Mouse (Mus musculus) limb, embryonic 14.5 days (tissue): ENCODE measurements around the gene Tcf7l1. TPM values are rescaled to one million over a fixed set of nuclear protein-coding genes. Genes with fewer than 3 reads are reported as not detected.

ENCODE experiments used
- ATAC-seq: fragments of 200-750 bp; cut with Nextera tagmentation; 2 replicates; pipeline ENCODE4 v1.8.0; 2017; ENCODE audit warnings: low read depth, moderate number of reproducible peaks, moderate TSS enrichment; ENCODE audit not compliant: low FRiP score
- DNase-seq: peaks from one replicate; pipeline ENCODE4 v3.0.0-alpha.2; 2015; ENCODE audit warnings: low spot score
- H3K27ac ChIP-seq: fragments of 300-500 bp; sonication (generic); replicated peaks from 2 replicates; pipeline ENCODE4 v1.5.1; 2014; ENCODE audit warnings: low read depth, mild to moderate bottlenecking, low read length, moderate library complexity, mixed read lengths
- H3K27me3 ChIP-seq: fragments of 300-500 bp; sonication (generic); 2 replicates; pipeline ENCODE4 v1.6.1; 2014; ENCODE audit warnings: low read length, mixed read lengths; ENCODE audit not compliant: control insufficient read depth, insufficient read depth
- H3K36me3 ChIP-seq: fragments of 300-500 bp; sonication (generic); 2 replicates; pipeline ENCODE4 v1.6.1; 2014; ENCODE audit warnings: mild to moderate bottlenecking, low read length, moderate library complexity, mixed read lengths; ENCODE audit not compliant: control insufficient read depth, insufficient read depth
- H3K4me1 ChIP-seq: fragments of 300-500 bp; sonication (generic); 2 replicates; pipeline ENCODE4 v1.6.1; 2014; ENCODE audit warnings: antibody characterized with exemption, low read length, mixed read lengths; ENCODE audit not compliant: control insufficient read depth, insufficient read depth
- H3K4me2 ChIP-seq: fragments of 300-500 bp; sonication (generic); replicated peaks from 2 replicates; pipeline ENCODE4 v1.6.1; 2014; ENCODE audit warnings: low read depth, mild to moderate bottlenecking, low read length, moderate library complexity; ENCODE audit not compliant: severe bottlenecking
- H3K4me3 ChIP-seq: fragments of 300-500 bp; sonication (generic); replicated peaks from 2 replicates; pipeline ENCODE4 v1.5.1; 2014; ENCODE audit warnings: low read length
- H3K9ac ChIP-seq: fragments of 300-500 bp; sonication (generic); 2 replicates; pipeline ENCODE4 v1.6.1; 2014; ENCODE audit warnings: mild to moderate bottlenecking, low read depth, low read length, moderate library complexity; ENCODE audit not compliant: severe bottlenecking
- H3K9me3 ChIP-seq: fragments of 300-500 bp; sonication (generic); 2 replicates; pipeline ENCODE4 v1.6.1; 2016; ENCODE audit warnings: low read length; ENCODE audit not compliant: control insufficient read depth
- POLR2A ChIP-seq: fragments of 200-500 bp; IDR thresholded peaks from 2 replicates; pipeline ENCODE4 v1.8.0; 2012; ENCODE audit warnings: inconsistent platforms, mild to moderate bottlenecking, moderate library complexity, borderline replicate concordance; ENCODE audit not compliant: insufficient read depth, insufficient read length; ENCODE audit errors: extremely low read depth
- WGBS: fragments of 180-500 bp; shearing (Covaris S2); extraction: QIAGEN DNeasy Blood & Tissue Kit; methylation state at CpG from one replicate; pipeline ENCODE4 v1.1.7; 2014; 5-methylcytosine and 5-hydroxymethylcytosine counted together
- polyA plus RNA-seq, 2 experiments: library from polyadenylated mRNA; depleted of rRNA in 1 of 2; stranded (reverse) in 1 of 2; unstranded in 1 of 2; fragments of >200 nt; fragmentation: Nextera tagmentation in 1 of 2; extraction: Ambion mirVana in 1 of 2; gene quantifications; 2 replicates each; pipeline versions ENCODE4 v1.2.1 to v1.2.3; 2012 to 2014

Gene Tcf7l1
- polyA plus RNA-seq, 2 experiments = 47.9 to 78.1 TPM

- no peak overlapping the region for H3K4me2 ChIP-seq
- no peak overlapping the region for H3K27ac ChIP-seq
- no peak overlapping the region for H3K4me3 ChIP-seq
- ATAC-seq (no peak), DNase-seq (no peak)
- no peaks in the 10 kb centered on the region for H3K36me3 ChIP-seq
- no peaks in the 10 kb centered on the region for H3K9me3 ChIP-seq
- 63% methylated on average over 6 of the region's 6 CpGs for WGBS
- H3K9ac ChIP-seq = no peak overlapping the region
- peaks cover 76% of the 10 kb centered on the region for H3K4me1 ChIP-seq
- no peaks in the 10 kb centered on the region for H3K27me3 ChIP-seq
- no peak for TF ChIP-seq POLR2A
Observed at GRCm38 (mm10) chr6:72692469-72692868, 96.6 kb downstream of the Tcf7l1 start.

- no peaks in the 10 kb centered on the region for H3K9me3 ChIP-seq
- no peak overlapping the region for H3K4me2 ChIP-seq
- no peak for TF ChIP-seq POLR2A
- no peak overlapping the region for H3K4me3 ChIP-seq
- DNase-seq (no peak), ATAC-seq (no peak)
- no peaks in the 10 kb centered on the region for H3K36me3 ChIP-seq
- H3K27ac ChIP-seq = no peak overlapping the region
- H3K9ac ChIP-seq = no peak overlapping the region
- no peaks in the 10 kb centered on the region for H3K27me3 ChIP-seq
- peaks cover 67% of the 10 kb centered on the region for H3K4me1 ChIP-seq
- 76% methylated on average over 9 of the region's 9 CpGs for WGBS
Observed at GRCm38 (mm10) chr6:72691549-72691948, 97.5 kb downstream of the Tcf7l1 start.

GRCm38 (mm10) chr6:72690595-72690994 lies 98.5 kb downstream of the Tcf7l1 start:
- Histone ChIP-seq H3K36me3 (no peaks in the 10 kb centered on the region), H3K9me3 (no peaks in the 10 kb centered on the region), H3K27me3 (no peaks in the 10 kb centered on the region), H3K27ac (peak overlapping the region; percentile 65), H3K4me1 (peaks cover 65% of the 10 kb centered on the region), H3K4me2 (no peak overlapping the region), H3K9ac (no peak overlapping the region), H3K4me3 (no peak overlapping the region)
- ATAC-seq (peak; percentile 1; the same call in 1 of the 2 replicates), DNase-seq (no peak)
- 70% methylated on average over 10 of the region's 10 CpGs for WGBS
- TF ChIP-seq POLR2A = no peak

- Histone ChIP-seq H3K9ac (no peak overlapping the region), H3K9me3 (no peaks in the 10 kb centered on the region), H3K4me1 (peaks cover 63% of the 10 kb centered on the region), H3K27me3 (no peaks in the 10 kb centered on the region), H3K4me2 (no peak overlapping the region), H3K4me3 (no peak overlapping the region), H3K27ac (peak overlapping the region; percentile 65), H3K36me3 (no peaks in the 10 kb centered on the region)
- no peak for TF ChIP-seq POLR2A
- peak; percentile 41 for ATAC-seq
- WGBS = 30% methylated on average over 8 of the region's 8 CpGs
- no peak for DNase-seq
Observed at GRCm38 (mm10) chr6:72690001-72690400, 99.1 kb downstream of the Tcf7l1 start.

GRCm38 (mm10) chr6:72689046-72689445 lies 100.0 kb downstream of the Tcf7l1 start:
- DNase-seq = no peak
- Histone ChIP-seq H3K27ac (no peak overlapping the region), H3K36me3 (no peaks in the 10 kb centered on the region), H3K4me2 (no peak overlapping the region), H3K4me1 (peaks cover 66% of the 10 kb centered on the region), H3K4me3 (no peak overlapping the region), H3K9ac (no peak overlapping the region), H3K27me3 (no peaks in the 10 kb centered on the region), H3K9me3 (no peaks in the 10 kb centered on the region)
- TF ChIP-seq POLR2A = no peak
- 81% methylated on average over 5 of the region's 5 CpGs for WGBS
- no peak for ATAC-seq

GRCm38 (mm10) chr6:72685165-72685564 lies 103.9 kb downstream of the Tcf7l1 start:
- Histone ChIP-seq H3K36me3 (no peaks in the 10 kb centered on the region), H3K9ac (no peak overlapping the region), H3K4me2 (no peak overlapping the region), H3K4me1 (peaks cover 58% of the 10 kb centered on the region), H3K9me3 (no peaks in the 10 kb centered on the region), H3K27ac (peak overlapping the region; percentile 43; the same call in 1 of the 2 replicates), H3K4me3 (no peak overlapping the region), H3K27me3 (no peaks in the 10 kb centered on the region)
- peak; percentile 12; the same call in 1 of the 2 replicates for ATAC-seq
- 69% methylated on average over 9 of the region's 9 CpGs for WGBS
- no peak for TF ChIP-seq POLR2A
- no peak for DNase-seq
